Mouse (Mus musculus) heart, embryonic 10.5 days (tissue): ENCODE data around the gene Pitx2. TPM values are rescaled to one million over a fixed set of nuclear protein-coding genes. Genes with fewer than 3 reads are reported as not detected.

Experiments
- DNase-seq: peaks from one replicate; pipeline ENCODE4 v3.0.0-alpha.2; 2017; ENCODE audit warnings: low spot score
- H3K27ac ChIP-seq: fragments of 300-500 bp; sonication (generic); 2 replicates; pipeline ENCODE4 v1.5.1; 2016; ENCODE audit warnings: mild to moderate bottlenecking
- H3K27me3 ChIP-seq: fragments of 300-500 bp; sonication (generic); 2 replicates; pipeline ENCODE4 v1.6.1; 2016; ENCODE audit warnings: mild to moderate bottlenecking; ENCODE audit not compliant: poor library complexity, insufficient read depth, severe bottlenecking
- H3K36me3 ChIP-seq: fragments of 300-500 bp; sonication (generic); 2 replicates; pipeline ENCODE4 v1.6.1; 2016; ENCODE audit warnings: mild to moderate bottlenecking, moderate library complexity
- H3K4me1 ChIP-seq: fragments of 300-500 bp; sonication (generic); 2 replicates; pipeline ENCODE4 v1.6.1; 2016; ENCODE audit warnings: mild to moderate bottlenecking
- H3K4me3 ChIP-seq: fragments of 300-500 bp; sonication (generic); 2 replicates; pipeline ENCODE4 v1.5.1; 2016; ENCODE audit warnings: mild to moderate bottlenecking, moderate library complexity
- H3K9me3 ChIP-seq: fragments of 300-500 bp; sonication (generic); 2 replicates; pipeline ENCODE4 v1.6.1; 2016; ENCODE audit warnings: mild to moderate bottlenecking, moderate library complexity
- WGBS: fragments of 180-500 bp; shearing (Covaris S2); methylation state at CpG from one replicate; pipeline ENCODE4 v1.1.7; 2016; 5-methylcytosine and 5-hydroxymethylcytosine counted together
- polyA plus RNA-seq: library from polyadenylated mRNA; unstranded; fragments of >200 nt; fragmentation: Nextera tagmentation; extraction: Ambion mirVana; gene quantifications from 2 replicates; pipeline ENCODE4 v1.2.1, GENCODE M21; 2016

Gene Pitx2
- polyA plus RNA-seq, 1 experiment from 2014 or later: 60.0 TPM

DNA sequence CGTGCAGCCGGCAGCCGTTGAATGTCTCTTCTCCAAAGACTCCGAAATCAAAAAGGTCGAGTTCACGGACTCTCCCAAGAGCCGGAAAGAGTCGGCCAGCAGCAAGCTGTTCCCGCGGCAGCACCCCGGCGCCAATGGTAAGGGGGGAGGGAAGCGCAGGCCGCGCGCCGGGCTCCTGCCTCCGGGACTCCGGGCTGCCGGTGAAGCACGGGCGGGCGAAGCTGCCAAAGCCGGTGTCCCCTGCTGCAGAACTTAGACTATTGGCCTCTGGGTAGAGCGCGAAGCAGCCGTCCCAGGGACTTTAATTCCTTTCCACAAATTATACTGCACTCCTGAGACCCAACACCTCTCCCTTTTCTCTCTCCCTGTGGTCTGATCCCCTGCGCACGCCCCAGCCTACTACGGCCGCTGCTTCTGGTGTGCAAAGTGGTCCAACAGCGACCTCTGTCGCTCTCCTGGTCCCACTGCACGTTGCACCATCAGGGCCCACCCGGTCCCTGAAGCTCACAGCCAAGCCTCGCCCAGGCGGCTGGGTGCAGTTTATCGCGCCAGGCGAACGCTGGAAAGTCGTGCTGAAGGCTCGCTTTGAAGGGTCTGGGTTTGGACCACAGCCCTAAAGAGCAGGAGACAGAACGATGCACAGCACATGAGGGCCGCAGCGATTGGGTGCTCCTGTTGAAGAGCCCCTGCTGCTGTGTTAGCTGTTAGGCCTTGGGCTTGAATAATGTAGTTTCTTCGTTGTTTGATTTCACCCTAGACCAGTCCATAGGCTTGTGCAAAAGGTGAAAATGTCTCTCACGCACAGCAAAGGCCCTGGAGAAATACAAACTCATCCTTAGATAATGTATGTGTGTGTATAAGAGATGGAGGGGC, 5.0 kb downstream of the Pitx2 start:
- H3K4me3 ChIP-seq: peak overlapping the region; percentile 60
- no peaks in the 10 kb centered on the region for H3K9me3 ChIP-seq
- H3K27me3 ChIP-seq: peaks cover 94% of the 10 kb centered on the region
- under 1% methylated on average over 48 of the region's 48 CpGs for WGBS
- no peaks in the 10 kb centered on the region for H3K36me3 ChIP-seq
- DNase-seq: peak; percentile 91
- H3K4me1 ChIP-seq: peaks cover 34% of the 10 kb centered on the region
- peak overlapping the region; percentile 36; the same call in 1 of the 2 replicates for H3K27ac ChIP-seq

DNA sequence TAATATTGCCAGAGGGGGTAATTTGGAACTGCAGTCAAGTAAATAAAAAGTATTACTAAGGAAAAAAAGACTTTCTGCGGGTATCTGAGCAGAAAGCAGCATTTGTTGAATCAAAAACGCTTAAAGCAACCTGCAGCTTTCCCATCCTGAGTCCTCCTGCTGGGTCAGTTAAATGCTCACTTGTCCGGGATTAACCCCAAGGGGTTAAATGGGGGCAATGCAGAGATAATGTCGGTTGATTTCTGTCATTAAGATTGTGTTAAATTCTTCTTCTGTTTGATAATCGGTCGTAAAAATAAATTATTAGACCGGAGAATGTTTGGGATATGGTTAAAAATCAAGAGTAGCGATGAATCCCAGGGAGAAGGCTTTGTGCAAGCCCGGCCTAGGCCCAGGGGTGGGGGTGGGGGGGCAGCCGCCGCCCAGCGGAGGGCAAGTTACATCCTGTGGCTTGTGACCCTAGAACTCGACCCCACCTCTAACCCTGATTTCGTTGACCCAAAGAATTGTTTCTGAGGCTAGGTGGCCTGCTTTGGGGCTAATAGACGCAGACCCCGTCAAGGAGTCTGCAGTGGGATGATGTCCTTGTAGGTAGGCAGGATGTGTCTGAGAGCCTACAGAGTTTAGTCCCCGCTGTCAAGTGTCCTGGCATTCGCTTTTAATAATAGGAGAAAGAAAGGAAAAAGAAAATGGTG, 6.0 kb downstream of the Pitx2 start:
- no peak overlapping the region for H3K27ac ChIP-seq
- 4% methylated on average over 18 of the region's 18 CpGs for WGBS
- H3K36me3 ChIP-seq: no peaks in the 10 kb centered on the region
- H3K4me3 ChIP-seq: no peak overlapping the region
- no peaks in the 10 kb centered on the region for H3K9me3 ChIP-seq
- H3K4me1 ChIP-seq: peaks cover 27% of the 10 kb centered on the region
- peaks cover 96% of the 10 kb centered on the region for H3K27me3 ChIP-seq
- peak; percentile 47 for DNase-seq

DNA sequence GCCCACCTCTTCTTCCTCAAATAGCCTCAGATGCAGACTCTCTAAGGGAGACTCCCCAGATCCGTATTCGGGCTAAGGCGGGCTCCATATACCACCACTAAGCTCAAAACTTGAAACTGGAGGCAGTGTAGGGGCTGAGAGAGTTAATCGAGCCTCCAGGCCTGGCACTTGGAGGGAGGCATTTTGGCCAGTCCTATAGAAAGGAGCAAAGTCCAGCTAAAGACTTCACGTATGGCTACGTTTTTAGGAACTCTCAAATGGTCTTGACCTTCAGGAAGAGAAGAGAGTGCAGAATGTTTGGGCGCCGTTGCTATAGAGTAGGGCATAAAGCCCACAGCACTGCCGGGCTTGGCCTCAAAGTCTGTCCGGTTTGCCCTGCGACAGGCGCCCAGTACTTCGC, 7.1 kb downstream of the Pitx2 start:
- H3K4me3 ChIP-seq: 0 out of 2 replicates have a peak overlapping the region, but pooled peaks have one; percentile 5
- under 1% methylated on average over 13 of the region's 13 CpGs for WGBS
- H3K36me3 ChIP-seq: no peaks in the 10 kb centered on the region
- H3K27me3 ChIP-seq: peaks cover 98% of the 10 kb centered on the region
- H3K9me3 ChIP-seq: no peaks in the 10 kb centered on the region
- H3K4me1 ChIP-seq: peaks cover 27% of the 10 kb centered on the region
- no peak overlapping the region for H3K27ac ChIP-seq
- DNase-seq: peak; percentile 71

DNA sequence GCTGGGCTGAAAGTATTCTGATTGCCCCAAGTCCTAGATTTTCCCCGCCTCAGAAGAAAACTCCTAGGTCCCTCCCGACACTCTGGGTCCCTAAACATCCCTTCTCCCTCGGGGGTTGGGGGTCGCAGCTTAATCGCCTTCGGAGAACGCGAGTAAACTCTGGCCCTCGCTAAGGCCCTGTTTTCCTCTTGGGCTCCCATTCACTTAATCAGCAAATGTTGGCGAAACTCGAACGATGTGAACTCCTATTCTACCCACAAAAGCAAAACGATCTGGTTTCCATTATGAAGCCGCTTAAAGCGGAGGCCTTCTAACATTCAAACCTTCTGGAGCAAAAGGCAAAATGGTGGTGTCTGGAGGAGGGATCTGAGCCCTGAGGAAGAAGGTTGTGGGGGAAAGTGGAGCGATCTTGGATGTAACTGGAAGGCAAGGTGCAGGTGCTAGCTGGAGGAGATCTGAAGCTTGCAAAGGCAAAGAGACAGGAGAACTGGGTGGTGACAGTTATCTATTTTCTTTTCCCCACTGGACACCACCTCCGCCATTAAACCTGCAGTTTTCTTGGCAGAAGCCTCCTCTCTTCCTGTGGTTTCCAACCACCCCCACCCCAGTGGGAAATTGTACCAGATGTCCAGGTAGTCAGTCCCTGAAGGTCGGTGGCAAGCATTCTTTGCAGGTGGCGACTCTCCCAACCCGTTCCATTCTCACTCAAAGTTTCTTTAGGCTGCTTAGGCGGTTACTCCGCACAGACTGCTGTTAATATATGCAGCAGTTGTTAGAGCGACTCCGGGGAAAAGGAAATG, 7.8 kb downstream of the Pitx2 start:
- H3K27me3 ChIP-seq: peaks cover 98% of the 10 kb centered on the region
- peaks cover 27% of the 10 kb centered on the region for H3K4me1 ChIP-seq
- DNase-seq: peak; percentile 57
- 0 out of 2 replicates have a peak overlapping the region, but pooled peaks have one; percentile 5 for H3K4me3 ChIP-seq
- no peaks in the 10 kb centered on the region for H3K36me3 ChIP-seq
- WGBS: 2% methylated on average over 24 of the region's 24 CpGs
- no peak overlapping the region for H3K27ac ChIP-seq
- no peaks in the 10 kb centered on the region for H3K9me3 ChIP-seq

DNA sequence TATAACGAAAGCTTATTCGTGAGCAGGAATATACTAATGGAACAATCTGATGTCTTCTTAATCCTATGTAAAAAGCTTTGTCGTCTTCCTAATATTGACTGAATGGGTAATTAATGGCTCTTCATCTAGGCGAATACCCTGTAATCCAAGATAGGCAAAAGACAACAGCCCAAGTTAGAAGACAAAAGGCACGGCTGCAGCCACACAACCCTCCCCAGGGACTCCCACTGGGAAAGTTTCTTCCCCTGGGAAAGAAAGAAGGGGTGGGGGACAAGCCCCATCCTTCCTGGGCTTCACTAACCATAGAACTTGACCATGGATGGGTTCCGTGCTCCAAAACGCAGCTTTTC, 8.3 kb downstream of the Pitx2 start:
- no peak overlapping the region for H3K27ac ChIP-seq
- no peaks in the 10 kb centered on the region for H3K9me3 ChIP-seq
- no peaks in the 10 kb centered on the region for H3K36me3 ChIP-seq
- H3K27me3 ChIP-seq: peaks cover 98% of the 10 kb centered on the region
- H3K4me3 ChIP-seq: no peak overlapping the region
- 1% methylated on average over 7 of the region's 7 CpGs for WGBS
- DNase-seq: no peak
- H3K4me1 ChIP-seq: peaks cover 21% of the 10 kb centered on the region

DNA sequence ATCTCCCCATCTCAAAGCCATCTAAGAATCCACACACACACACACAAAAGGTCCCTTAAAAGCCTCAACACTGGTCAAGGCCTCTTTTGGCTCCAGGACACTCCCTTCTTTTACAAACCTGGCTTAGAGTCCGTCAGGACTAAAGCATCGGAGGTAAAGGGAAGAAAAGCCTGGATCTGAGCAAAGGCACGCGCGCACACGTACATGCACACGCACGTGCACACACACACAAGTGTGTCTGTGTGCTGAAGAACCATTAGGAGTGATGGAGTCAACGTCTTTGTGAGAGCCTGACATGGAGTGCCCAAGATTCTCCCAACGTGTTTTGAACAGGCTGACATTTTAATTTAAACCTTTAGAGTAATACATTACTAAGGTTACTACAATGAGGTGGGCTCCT, 8.7 kb downstream of the Pitx2 start:
- 2% methylated on average over 10 of the region's 10 CpGs for WGBS
- DNase-seq: peak; percentile 58
- Histone ChIP-seq H3K4me3 (no peak overlapping the region), H3K27ac (no peak overlapping the region), H3K27me3 (peaks cover 98% of the 10 kb centered on the region), H3K4me1 (peaks cover 19% of the 10 kb centered on the region), H3K36me3 (no peaks in the 10 kb centered on the region), H3K9me3 (no peaks in the 10 kb centered on the region)

DNA sequence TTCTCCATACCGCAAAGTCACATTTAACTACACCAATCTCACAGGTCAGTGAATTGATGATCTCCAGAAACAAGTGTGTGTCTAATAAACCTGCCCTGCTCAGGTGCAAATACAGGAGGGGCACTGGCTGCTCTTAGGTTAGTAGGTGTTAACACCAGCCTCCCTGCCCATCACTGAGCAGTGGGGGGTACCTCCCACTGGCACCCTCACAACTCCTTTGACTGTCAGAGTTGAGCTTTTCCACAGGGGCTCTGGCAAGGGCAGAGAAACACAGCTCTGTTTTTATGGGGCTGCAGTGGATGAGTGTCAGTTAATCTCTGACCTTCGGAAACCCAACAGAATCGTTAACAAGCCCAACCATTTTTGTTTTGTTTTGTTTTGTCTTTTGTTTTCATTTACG, 9.6 kb downstream of the Pitx2 start:
- peaks cover 98% of the 10 kb centered on the region for H3K27me3 ChIP-seq
- H3K27ac ChIP-seq: no peak overlapping the region
- H3K4me3 ChIP-seq: no peak overlapping the region
- 10% methylated on average over 4 of the region's 4 CpGs for WGBS
- no peaks in the 10 kb centered on the region for H3K36me3 ChIP-seq
- peaks cover 18% of the 10 kb centered on the region for H3K4me1 ChIP-seq
- DNase-seq: peak; percentile 71
- H3K9me3 ChIP-seq: no peaks in the 10 kb centered on the region

DNA sequence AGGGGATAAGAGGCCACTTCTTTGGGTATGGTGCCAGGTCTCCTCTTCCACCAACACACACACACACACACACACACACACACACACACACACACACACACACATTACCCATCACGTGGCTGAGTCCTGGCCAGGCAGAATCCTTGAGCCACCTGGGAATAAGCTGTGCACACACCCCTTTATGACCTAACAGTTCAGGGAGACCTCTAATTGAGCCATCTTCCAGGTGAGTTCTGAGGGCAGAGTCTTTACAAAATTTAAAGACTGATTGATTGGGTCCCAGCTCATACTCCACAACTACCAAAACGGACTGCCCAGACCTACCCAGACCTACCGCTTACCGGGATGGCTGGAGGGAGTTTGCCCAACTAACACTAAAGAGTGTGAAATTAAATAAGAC, 10.1 kb downstream of the Pitx2 start:
- DNase-seq: peak; percentile 66
- Histone ChIP-seq H3K27ac (no peak overlapping the region), H3K4me1 (peaks cover 21% of the 10 kb centered on the region), H3K4me3 (no peak overlapping the region), H3K36me3 (no peaks in the 10 kb centered on the region), H3K9me3 (no peaks in the 10 kb centered on the region), H3K27me3 (peaks cover 98% of the 10 kb centered on the region)
- 4% methylated on average over 4 of the region's 4 CpGs for WGBS

DNA sequence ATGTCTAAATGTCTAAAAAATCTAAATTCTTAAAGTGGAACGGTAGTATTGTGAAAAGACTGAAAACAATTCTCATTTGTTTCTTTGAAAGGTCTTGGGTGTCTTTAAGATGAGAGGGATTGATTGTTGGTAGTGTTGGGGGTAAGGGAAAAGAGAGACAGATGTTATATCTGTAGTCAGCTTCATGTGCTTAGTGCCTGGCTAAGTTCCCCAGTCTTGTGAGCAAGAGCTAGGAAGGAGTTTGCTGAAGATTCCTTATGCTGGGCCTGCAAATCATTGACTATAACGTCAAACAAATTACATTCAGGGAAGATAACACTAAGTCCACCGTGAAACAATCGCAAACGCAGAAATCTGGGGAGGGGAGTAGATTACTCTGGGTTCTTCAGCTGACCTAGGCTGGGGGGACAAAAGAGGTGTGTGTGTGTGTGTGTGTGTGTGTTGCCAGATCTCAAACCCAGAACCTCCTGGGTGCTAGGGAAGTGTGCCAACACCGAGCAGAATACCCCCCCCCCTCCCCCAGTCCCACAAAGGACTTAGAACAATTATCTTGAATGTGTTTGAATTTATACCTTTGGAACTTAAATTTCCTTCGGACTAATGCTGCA, 12.5 kb downstream of the Pitx2 start:
- H3K9me3 ChIP-seq: no peaks in the 10 kb centered on the region
- H3K4me3 ChIP-seq: no peak overlapping the region
- DNase-seq: no peak
- H3K4me1 ChIP-seq: peaks cover 31% of the 10 kb centered on the region
- WGBS: 2% methylated on average over 7 of the region's 7 CpGs
- H3K27ac ChIP-seq: no peak overlapping the region
- no peaks in the 10 kb centered on the region for H3K36me3 ChIP-seq
- peaks cover 93% of the 10 kb centered on the region for H3K27me3 ChIP-seq

DNA sequence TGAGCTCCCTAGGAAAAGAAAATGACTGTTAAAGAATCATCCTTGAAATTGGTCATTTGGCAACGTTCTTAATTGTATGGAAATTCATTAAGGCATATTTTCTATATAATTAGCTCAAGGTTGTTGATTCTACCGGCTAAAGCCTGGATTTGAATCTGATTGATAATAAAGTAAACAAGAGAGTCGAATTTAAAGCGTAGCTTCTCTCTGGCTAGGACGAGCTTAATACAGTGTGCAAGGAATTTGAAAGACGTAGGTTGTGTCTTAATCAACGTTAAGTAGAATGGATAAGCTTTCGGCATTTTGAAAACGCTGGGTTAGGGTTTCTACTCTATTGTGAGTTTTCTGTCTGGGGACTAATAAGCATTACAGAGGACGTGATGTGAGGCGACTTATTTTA, 13.1 kb downstream of the Pitx2 start:
- WGBS: 2% methylated on average over 11 of the region's 11 CpGs
- H3K4me3 ChIP-seq: no peak overlapping the region

DNA sequence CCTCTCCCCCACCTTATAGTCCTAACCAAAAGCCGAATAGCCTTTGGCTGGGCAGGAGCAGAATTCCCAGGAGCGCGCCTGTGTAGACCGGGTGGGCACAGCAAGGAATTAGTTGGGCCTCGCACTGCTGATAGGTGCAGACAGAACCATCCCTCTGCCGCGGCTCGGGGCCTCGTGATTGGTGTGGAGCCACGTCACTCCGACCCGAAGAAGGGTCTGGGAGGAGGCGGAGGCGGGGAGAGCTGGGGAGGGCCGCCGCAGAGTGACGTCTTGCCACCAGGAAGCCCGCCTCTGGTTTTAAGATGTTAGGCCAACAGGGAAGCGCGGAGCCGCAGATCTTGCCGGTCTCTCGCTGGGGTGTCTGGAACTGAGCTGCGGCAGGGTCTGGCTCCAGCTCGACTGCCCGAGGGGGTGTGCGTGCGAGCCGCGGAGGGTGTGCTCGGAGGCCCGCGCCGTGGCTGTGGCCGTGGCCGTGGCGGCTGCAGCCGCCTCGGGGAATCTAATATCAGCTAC, 14.0 kb downstream of the Pitx2 start:
- DNase-seq: peak; percentile 97
- H3K27ac ChIP-seq: peak overlapping the region; percentile 89
- H3K36me3 ChIP-seq: no peaks in the 10 kb centered on the region
- peaks cover 34% of the 10 kb centered on the region for H3K4me1 ChIP-seq
- under 1% methylated on average over 39 of the region's 39 CpGs for WGBS
- no peaks in the 10 kb centered on the region for H3K9me3 ChIP-seq
- peak overlapping the region; percentile 73 for H3K4me3 ChIP-seq
- peaks cover 93% of the 10 kb centered on the region for H3K27me3 ChIP-seq

More for the DNA sequence above, 13.1 kb downstream of the Pitx2 start:
- Histone ChIP-seq H3K36me3 (no peaks in the 10 kb centered on the region), H3K9me3 (no peaks in the 10 kb centered on the region), H3K4me1 (peaks cover 29% of the 10 kb centered on the region), H3K27me3 (peaks cover 93% of the 10 kb centered on the region), H3K27ac (no peak overlapping the region)
- no peak for DNase-seq

DNA sequence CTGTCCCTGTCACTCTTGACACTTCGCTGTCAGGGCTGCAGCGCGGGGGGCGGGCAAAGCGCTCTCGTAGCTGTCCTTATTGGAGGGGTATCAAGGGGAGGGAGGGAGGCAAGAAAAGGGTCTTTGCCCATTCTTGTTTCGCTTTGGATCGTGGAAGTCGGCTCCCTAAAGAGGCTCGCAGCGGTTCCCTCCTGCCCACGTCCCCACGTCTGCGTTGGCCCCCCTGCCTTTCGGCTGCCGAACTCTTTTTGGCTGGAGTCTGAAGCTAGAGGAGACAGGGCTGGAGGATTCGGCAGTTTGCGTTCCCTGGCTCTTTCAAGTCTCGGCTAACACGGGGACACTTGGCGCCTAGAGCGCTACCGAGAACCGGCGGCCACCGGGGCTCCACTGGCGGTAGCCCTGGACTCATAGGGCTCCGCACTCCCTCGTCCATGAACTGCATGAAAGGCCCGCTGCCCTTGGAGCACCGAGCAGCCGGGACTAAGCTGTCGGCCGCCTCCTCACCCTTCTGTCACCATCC, 14.5 kb downstream of the Pitx2 start:
- Histone ChIP-seq H3K27me3 (peaks cover 92% of the 10 kb centered on the region), H3K9me3 (no peaks in the 10 kb centered on the region), H3K4me1 (peaks cover 36% of the 10 kb centered on the region), H3K4me3 (peak overlapping the region; percentile 73), H3K27ac (peak overlapping the region; percentile 89), H3K36me3 (no peaks in the 10 kb centered on the region)
- DNase-seq: no peak
- WGBS: under 1% methylated on average over 34 of the region's 34 CpGs
